Mouse (Mus musculus) ES-Bruce4 (cell line): ENCODE results near the gene Nxph4. TPM values are rescaled to one million over a fixed set of nuclear protein-coding genes. Genes with fewer than 3 reads are reported as not detected.

Experiments used
- H3K27ac ChIP-seq: 2 replicates; pipeline ENCODE4 v1.5.1; 2012; ENCODE audit warnings: low read length, inconsistent platforms; ENCODE audit not compliant: insufficient read depth
- H3K27me3 ChIP-seq: 2 replicates; pipeline ENCODE4 v1.6.1; 2012; ENCODE audit warnings: mild to moderate bottlenecking, low read length, inconsistent platforms; ENCODE audit not compliant: control insufficient read depth, poor library complexity, insufficient read depth, severe bottlenecking
- H3K36me3 ChIP-seq: 2 replicates; pipeline ENCODE4 v1.6.1; 2012; ENCODE audit warnings: inconsistent platforms, mild to moderate bottlenecking, low read length, moderate library complexity; ENCODE audit not compliant: control insufficient read depth, poor library complexity, insufficient read depth, severe bottlenecking
- H3K4me1 ChIP-seq: one replicate; pipeline ENCODE4 v1.8.1; 2011; ENCODE audit warnings: low read length; ENCODE audit not compliant: control insufficient read depth, insufficient read depth
- H3K4me3 ChIP-seq: 2 replicates; pipeline ENCODE4 v1.5.1; 2011; ENCODE audit warnings: low read depth, mild to moderate bottlenecking, low read length
- H3K9ac ChIP-seq: 2 replicates; pipeline ENCODE4 v1.6.1; 2012; ENCODE audit warnings: low read depth, mild to moderate bottlenecking, inconsistent platforms; ENCODE audit not compliant: poor library complexity, severe bottlenecking
- H3K9me3 ChIP-seq: replicated peaks from 2 replicates; pipeline ENCODE4 v1.6.1; 2012; ENCODE audit warnings: mild to moderate bottlenecking, low read length, inconsistent platforms; ENCODE audit not compliant: control insufficient read depth, poor library complexity, insufficient read depth, severe bottlenecking
- CTCF ChIP-seq: IDR thresholded peaks from one replicate; pipeline ENCODE4 v1.8.1; 2011; ENCODE audit warnings: low read depth, low read length
- EP300 ChIP-seq: IDR thresholded peaks from 2 replicates; pipeline ENCODE4 v1.6.1; 2011; ENCODE audit warnings: low read depth, low read length; ENCODE audit not compliant: insufficient read depth
- POLR2A ChIP-seq: IDR thresholded peaks from one replicate; pipeline ENCODE4 v1.8.1; 2011; ENCODE audit warnings: low read length; ENCODE audit not compliant: insufficient read depth
- polyA plus RNA-seq: library from polyadenylated mRNA; stranded (reverse); fragments of >200 nt; gene quantifications from 2 replicates; pipeline ENCODE4 v1.2.4, GENCODE M21; 2011; ENCODE audit warnings: low read depth; ENCODE audit not compliant: missing spikeins, insufficient read depth, insufficient read length

Gene Nxph4
- polyA plus RNA-seq, 1 experiment = not detected

- no peak overlapping the region for H3K9ac ChIP-seq
- peaks cover 10% of the 10 kb centered on the region for H3K4me1 ChIP-seq
- H3K9me3 ChIP-seq = no peaks in the 10 kb centered on the region
- no peaks in the 10 kb centered on the region for H3K27me3 ChIP-seq
- peak overlapping the region; percentile 20; the same call in 1 of the 2 replicates for H3K4me3 ChIP-seq
- TF ChIP-seq EP300 (no peak), CTCF (no peak), POLR2A (no peak)
- no peak overlapping the region for H3K27ac ChIP-seq
- H3K36me3 ChIP-seq = peaks cover 4% of the 10 kb centered on the region
Observed at GRCm38 (mm10) chr10:127513501-127514091, 20.8 kb downstream of the Nxph4 start.

- TF ChIP-seq EP300 = peak; percentile 74
- TF ChIP-seq POLR2A = no peak
- peak; percentile 100 for TF ChIP-seq CTCF
- Histone ChIP-seq H3K4me3 (peak overlapping the region; percentile 27), H3K27ac (no peak overlapping the region), H3K9ac (no peak overlapping the region), H3K4me1 (peaks cover 10% of the 10 kb centered on the region), H3K27me3 (no peaks in the 10 kb centered on the region), H3K36me3 (0 out of 2 replicates have a peak, but pooled peaks cover 3% of the 10 kb centered on the region), H3K9me3 (no peaks in the 10 kb centered on the region)
Observed at GRCm38 (mm10) chr10:127512813-127513212, 21.5 kb downstream of the Nxph4 start.

DNA sequence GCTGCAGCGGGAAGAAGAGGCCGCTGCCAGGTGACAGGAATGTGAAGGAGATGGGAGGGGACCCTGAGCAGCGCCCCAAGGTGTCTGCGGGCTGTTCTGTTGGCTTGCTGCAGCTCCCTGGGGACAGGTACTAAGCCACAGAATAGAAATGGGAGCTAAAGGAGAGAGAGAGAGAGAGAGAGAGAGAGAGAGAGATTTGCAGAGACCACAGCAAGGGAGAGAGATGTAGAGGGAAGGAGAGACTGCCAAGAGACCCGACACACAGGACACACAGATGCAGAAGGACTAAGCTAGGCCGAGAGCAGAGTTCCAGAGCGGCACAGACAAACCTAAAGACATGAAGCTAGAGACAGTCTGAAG is 22.1 kb downstream of the Nxph4 start:
- TF ChIP-seq EP300 (no peak), POLR2A (no peak), CTCF (no peak)
- Histone ChIP-seq H3K27me3 (no peaks in the 10 kb centered on the region), H3K36me3 (no peaks in the 10 kb centered on the region), H3K4me3 (peak overlapping the region; percentile 27), H3K9ac (peak overlapping the region; percentile 51; the same call in 1 of the 2 replicates), H3K4me1 (peaks cover 10% of the 10 kb centered on the region), H3K9me3 (no peaks in the 10 kb centered on the region), H3K27ac (no peak overlapping the region)

GRCm38 (mm10) chr10:127511634-127512306 is 22.6 kb downstream of the Nxph4 start:
- Histone ChIP-seq H3K9ac (peak overlapping the region; percentile 51), H3K27me3 (no peaks in the 10 kb centered on the region), H3K9me3 (no peaks in the 10 kb centered on the region), H3K36me3 (no peaks in the 10 kb centered on the region), H3K4me1 (peaks cover 10% of the 10 kb centered on the region), H3K4me3 (peak overlapping the region; percentile 59), H3K27ac (no peak overlapping the region)
- TF ChIP-seq POLR2A (no peak), CTCF (peak; percentile 31), EP300 (0 out of 2 replicates have a peak, but pooled peaks have one; percentile 34)

- Histone ChIP-seq H3K27me3 (no peaks in the 10 kb centered on the region), H3K4me3 (peak overlapping the region; percentile 59), H3K36me3 (no peaks in the 10 kb centered on the region), H3K9ac (no peak overlapping the region), H3K27ac (no peak overlapping the region), H3K4me1 (peaks cover 10% of the 10 kb centered on the region), H3K9me3 (no peaks in the 10 kb centered on the region)
- TF ChIP-seq EP300 (0 out of 2 replicates have a peak, but pooled peaks have one; percentile 59), POLR2A (no peak), CTCF (no peak)
Observed at GRCm38 (mm10) chr10:127510895-127511617, 23.3 kb downstream of the Nxph4 start.
